Mouse (Mus musculus) small intestine, adult 2 months (tissue): ENCODE data around the gene Rapgef5.

Experiments used
- CTCF ChIP-seq: fragments of 200-500 bp; IDR thresholded peaks from 2 replicates; pipeline ENCODE4 v1.5.1; 2012; ENCODE audit warnings: low read depth, mild to moderate bottlenecking, control low read depth, inconsistent platforms, low read length, moderate library complexity, mixed read lengths; ENCODE audit not compliant: insufficient replicate concordance, insufficient read length; ENCODE audit errors: extremely low read depth
- POLR2A ChIP-seq: fragments of 200-500 bp; IDR thresholded peaks from 2 replicates; pipeline ENCODE4 v1.6.1; 2012; ENCODE audit warnings: low read depth, mild to moderate bottlenecking, control low read depth, inconsistent platforms, low read length, moderate library complexity

- TF ChIP-seq CTCF (no peak), POLR2A (no peak)
Measured at GRCm38 (mm10) chr12:117788513-117789011, 272.3 kb downstream of the Rapgef5 start.
